ENCODE assay signal across 8 mouse cellular contexts in genomic region chr1:34485461-34486188, GRCm38 (mm10). TPM values are rescaled to one million over a fixed set of nuclear protein-coding genes. Genes with fewer than 3 reads are reported as not detected.
DNase-seq lines count a peak whose midpoint lies in the region; ATAC-seq lines count a peak whose summit lies in the region.

No protein-coding gene starts in this region.

- 0 out of 2 replicates have a peak overlapping the region, but pooled peaks have one; percentile 54 for H3K27ac ChIP-seq in liver, embryonic 16.5 days (ENCODE audit: low read length)
- no peak overlapping the region for H3K27ac ChIP-seq in neural tube, embryonic 11.5 days (ENCODE audit: low read depth, low read length)

- no peaks in the 10 kb centered on the region for H3K36me3 ChIP-seq in liver, embryonic 16.5 days (ENCODE audit: control insufficient read depth, insufficient read depth)
- H3K36me3 ChIP-seq in neural tube, embryonic 11.5 days (ENCODE audit: control insufficient read depth, insufficient read depth, low read length) = no peaks in the 10 kb centered on the region

- no peaks in the 10 kb centered on the region; the same call in none of the 2 replicates for H3K4me1 ChIP-seq in liver, embryonic 16.5 days (ENCODE audit: control insufficient read depth, low read depth, low read length)
- no peaks in the 10 kb centered on the region for H3K4me1 ChIP-seq in neural tube, embryonic 11.5 days (ENCODE audit: control insufficient read depth, insufficient read depth, low read length)

- peak; percentile 52 for DNase-seq in urinary bladder, postnatal 14 days (ENCODE audit: low spot score)
- no peak for DNase-seq in urinary bladder, postnatal 10 days (ENCODE audit: low spot score)
- peak; percentile 58 for DNase-seq in embryo, embryonic 11 days
- DNase-seq in heart, postnatal 10 days = peak; percentile 52 to 58
- peak; percentile 58 to 72 for DNase-seq in kidney, postnatal 4 days
- DNase-seq in neural tube, embryonic 11.5 days (ENCODE audit: low spot score) = peak; percentile 41
- DNase-seq in thymus, adult 18-20 months = peak; percentile 48 to 65

- H3K4me3 ChIP-seq in liver, embryonic 16.5 days (ENCODE audit: low read depth, low read length) = peak overlapping the region; percentile 28
- H3K4me3 ChIP-seq in neural tube, embryonic 11.5 days (ENCODE audit: low read depth, low read length) = peak overlapping the region; percentile 18

- peak; percentile 30; the same call in 1 of the 2 replicates for ATAC-seq in liver, embryonic 16.5 days (ENCODE audit: low read depth)
- no peak for ATAC-seq in neural tube, embryonic 11.5 days (ENCODE audit: insufficient read depth, low FRiP score, low TSS enrichment)

- H3K9me3 ChIP-seq in liver, embryonic 16.5 days (replicated peaks; ENCODE audit: control insufficient read depth, low read length) = no peaks in the 10 kb centered on the region
- H3K9me3 ChIP-seq in neural tube, embryonic 11.5 days (ENCODE audit: control insufficient read depth, low read length) = no peaks in the 10 kb centered on the region

- peak overlapping the region; percentile 47 for H3K4me2 ChIP-seq in liver, embryonic 16.5 days (ENCODE audit: low read depth, low read length)
- H3K4me2 ChIP-seq in neural tube, embryonic 11.5 days (ENCODE audit: low read depth) = peak overlapping the region; percentile 39

- intact Hi-C loops in heart, postnatal 10 days (cut with DNase I) = no loop called here

- no peaks in the 10 kb centered on the region for H3K27me3 ChIP-seq in liver, embryonic 16.5 days (ENCODE audit: control insufficient read depth, insufficient read depth, low read depth, low read length)
- peaks cover 3% of the 10 kb centered on the region; the same call in 1 of the 2 replicates for H3K27me3 ChIP-seq in neural tube, embryonic 11.5 days (ENCODE audit: control insufficient read depth, insufficient read depth, low read length)

- 5% methylated on average over 25 of the region's 25 CpGs for WGBS in liver, embryonic 16.5 days (ENCODE audit: insufficient replicate concordance)
- 7% methylated on average over 25 of the region's 25 CpGs for WGBS in neural tube, embryonic 11.5 days

- H3K9ac ChIP-seq in liver, embryonic 16.5 days (ENCODE audit: low read depth, low read length) = no peak overlapping the region; the same call in 1 of the 2 replicates
- peak overlapping the region; percentile 18; the same call in 1 of the 2 replicates for H3K9ac ChIP-seq in neural tube, embryonic 11.5 days (ENCODE audit: low read length)

RNA-seq across cellular contexts. Expression of gene Prss39, which starts 12.6 kb away (rescaled TPM):
- not detected for total RNA-seq in heart, postnatal 10 days (2021)
- not detected in 2 replicates for polyA plus RNA-seq in liver, embryonic 16.5 days (2015; fragmentation: Nextera tagmentation; extraction: Ambion mirVana)
- not detected in 2 replicates for polyA plus RNA-seq in neural tube, embryonic 11.5 days (2014; fragmentation: Nextera tagmentation; extraction: Ambion mirVana)

RNA-seq across cellular contexts. Expression of gene Ptpn18, which starts 26.1 kb away (rescaled TPM):
- 1 to 10 TPM; 6.6 to 8.2 TPM for total RNA-seq in heart, postnatal 10 days (2021)
- polyA plus RNA-seq in liver, embryonic 16.5 days (2015; fragmentation: Nextera tagmentation; extraction: Ambion mirVana) = 16.7 and 19.2 TPM in 2 replicates
- polyA plus RNA-seq in neural tube, embryonic 11.5 days (2014; fragmentation: Nextera tagmentation; extraction: Ambion mirVana) = 6.6 and 8.0 TPM in 2 replicates

RNA-seq across cellular contexts. Expression of gene Imp4, which starts 46.0 kb away (rescaled TPM):
- total RNA-seq in heart, postnatal 10 days (2021) = 10 to 100 TPM; 33.9 to 36.0 TPM
- polyA plus RNA-seq in liver, embryonic 16.5 days (2015; fragmentation: Nextera tagmentation; extraction: Ambion mirVana) = 44.6 and 46.8 TPM in 2 replicates
- polyA plus RNA-seq in neural tube, embryonic 11.5 days (2014; fragmentation: Nextera tagmentation; extraction: Ambion mirVana) = 107 and 108 TPM in 2 replicates

RNA-seq across cellular contexts. Expression of gene Ccdc115, which starts 46.2 kb away (rescaled TPM):
- total RNA-seq in heart, postnatal 10 days (2021) = 10 to 100 TPM; 14.0 to 17.4 TPM
- polyA plus RNA-seq in liver, embryonic 16.5 days (2015; fragmentation: Nextera tagmentation; extraction: Ambion mirVana) = 20.8 and 23.0 TPM in 2 replicates
- polyA plus RNA-seq in neural tube, embryonic 11.5 days (2014; fragmentation: Nextera tagmentation; extraction: Ambion mirVana) = 63.3 and 71.2 TPM in 2 replicates

RNA-seq across cellular contexts. Expression of gene Cfc1, which starts 49.8 kb away (rescaled TPM):
- total RNA-seq in heart, postnatal 10 days (2021) = not detected
- not detected in 2 replicates for polyA plus RNA-seq in liver, embryonic 16.5 days (2015; fragmentation: Nextera tagmentation; extraction: Ambion mirVana)
- polyA plus RNA-seq in neural tube, embryonic 11.5 days (2014; fragmentation: Nextera tagmentation; extraction: Ambion mirVana) = not detected in 2 replicates
